Mouse (Mus musculus): ENCODE results near the gene Usp4. TPM values are rescaled to one million over a fixed set of nuclear protein-coding genes. Genes with fewer than 3 reads are reported as not detected.

Gene Usp4
- polyA plus RNA-seq, 1 experiment from 2014 or later: 113 TPM

GRCm38 (mm10) chr9:108404451-108404850 lies 56.8 kb downstream of the Usp4 start:
- Histone ChIP-seq H3K9me3 (ENCODE audit: low read depth, low read length) (no peaks in the 10 kb centered on the region), H3K4me1 (ENCODE audit: insufficient read depth) (no peaks in the 10 kb centered on the region; the same call in 1 of the 2 replicates), H3K36me3 (ENCODE audit: insufficient read depth) (no peaks in the 10 kb centered on the region; the same call in 1 of the 2 replicates), H3K27ac (ENCODE audit: low read depth) (no peak overlapping the region), H3K27me3 (ENCODE audit: insufficient read depth, low read length) (no peaks in the 10 kb centered on the region), H3K4me2 (no peak overlapping the region), H3K4me3 (ENCODE audit: low read depth, low read length) (no peak overlapping the region), H3K9ac (no peak overlapping the region)
- DNase-seq (no peak), ATAC-seq (ENCODE audit: insufficient read depth) (no peak)
- 72% methylated on average over 8 of the region's 8 CpGs for WGBS
- TF ChIP-seq CTCF (IDR thresholded peaks at IDR 0.05; ENCODE audit: low read depth): no peak

- DNase-seq: no peak
- H3K4me1 ChIP-seq (ENCODE audit: insufficient read depth): no peaks in the 10 kb centered on the region
- no peak overlapping the region for H3K4me3 ChIP-seq (ENCODE audit: low read depth, low read length)
- ATAC-seq (ENCODE audit: insufficient read depth): no peak
- H3K36me3 ChIP-seq (ENCODE audit: insufficient read depth): no peaks in the 10 kb centered on the region; the same call in 1 of the 2 replicates
- H3K27ac ChIP-seq (ENCODE audit: low read depth): no peak overlapping the region
- no peaks in the 10 kb centered on the region for H3K27me3 ChIP-seq (ENCODE audit: insufficient read depth, low read length)
- H3K9ac ChIP-seq: no peak overlapping the region
- H3K9me3 ChIP-seq (ENCODE audit: low read depth, low read length): no peaks in the 10 kb centered on the region
- H3K4me2 ChIP-seq: no peak overlapping the region
- no peak for TF ChIP-seq CTCF (IDR thresholded peaks at IDR 0.05; ENCODE audit: low read depth)
- 85% methylated on average over 4 of the region's 4 CpGs for WGBS
Measured at GRCm38 (mm10) chr9:108409535-108409934, 61.9 kb downstream of the Usp4 start.

- Histone ChIP-seq H3K4me3 (ENCODE audit: low read depth, low read length) (no peak overlapping the region), H3K27me3 (ENCODE audit: insufficient read depth, low read length) (no peaks in the 10 kb centered on the region), H3K4me1 (ENCODE audit: insufficient read depth) (no peaks in the 10 kb centered on the region), H3K9ac (no peak overlapping the region), H3K9me3 (ENCODE audit: low read depth, low read length) (no peaks in the 10 kb centered on the region), H3K4me2 (no peak overlapping the region), H3K27ac (ENCODE audit: low read depth) (no peak overlapping the region), H3K36me3 (ENCODE audit: insufficient read depth) (no peaks in the 10 kb centered on the region)
- WGBS: 78% methylated on average over 9 of the region's 9 CpGs
- TF ChIP-seq CTCF (IDR thresholded peaks at IDR 0.05; ENCODE audit: low read depth): no peak
- no peak for DNase-seq
- no peak for ATAC-seq (ENCODE audit: insufficient read depth)
Measured at GRCm38 (mm10) chr9:108411381-108411942, 63.8 kb downstream of the Usp4 start.

GRCm38 (mm10) chr9:108412221-108412620 lies 64.6 kb downstream of the Usp4 start:
- Histone ChIP-seq H3K36me3 (ENCODE audit: insufficient read depth) (no peaks in the 10 kb centered on the region), H3K4me2 (no peak overlapping the region), H3K4me3 (ENCODE audit: low read depth, low read length) (no peak overlapping the region), H3K9ac (no peak overlapping the region), H3K9me3 (ENCODE audit: low read depth, low read length) (no peaks in the 10 kb centered on the region), H3K4me1 (ENCODE audit: insufficient read depth) (no peaks in the 10 kb centered on the region), H3K27me3 (ENCODE audit: insufficient read depth, low read length) (no peaks in the 10 kb centered on the region), H3K27ac (ENCODE audit: low read depth) (no peak overlapping the region)
- ATAC-seq (ENCODE audit: insufficient read depth) (no peak), DNase-seq (peak; percentile 19)
- WGBS: 70% methylated on average over 1 of the region's 1 CpGs
- TF ChIP-seq CTCF (IDR thresholded peaks at IDR 0.05; ENCODE audit: low read depth): peak; percentile 32

GRCm38 (mm10) chr9:108428384-108428783 lies 80.7 kb downstream of the Usp4 start, which contains the start of gene Ccdc36:
Gene Ccdc36 (minus strand): TSS chr9:108428484.
- no peak for TF ChIP-seq CTCF (IDR thresholded peaks at IDR 0.05; ENCODE audit: low read depth)
- ATAC-seq (ENCODE audit: insufficient read depth) (no peak), DNase-seq (no peak)
- Histone ChIP-seq H3K27me3 (ENCODE audit: insufficient read depth, low read length) (no peaks in the 10 kb centered on the region), H3K9ac (no peak within 1 kb of the TSS), H3K36me3 (ENCODE audit: insufficient read depth) (no peaks in the 10 kb centered on the region), H3K9me3 (ENCODE audit: low read depth, low read length) (no peaks in the 10 kb centered on the region), H3K4me1 (ENCODE audit: insufficient read depth) (no peaks in the 10 kb centered on the region), H3K4me2 (no peak within 1 kb of the TSS), H3K27ac (ENCODE audit: low read depth) (no peak within 1 kb of the TSS), H3K4me3 (ENCODE audit: low read depth, low read length) (no peak within 1 kb of the TSS)

- Histone ChIP-seq H3K27me3 (ENCODE audit: insufficient read depth, low read length) (no peaks in the 10 kb centered on the region), H3K9me3 (ENCODE audit: low read depth, low read length) (no peaks in the 10 kb centered on the region), H3K4me1 (ENCODE audit: insufficient read depth) (no peaks in the 10 kb centered on the region), H3K4me3 (ENCODE audit: low read depth, low read length) (peak overlapping the region; percentile 35), H3K4me2 (peak overlapping the region; percentile 62), H3K36me3 (ENCODE audit: insufficient read depth) (no peaks in the 10 kb centered on the region), H3K9ac (peak overlapping the region; percentile 47), H3K27ac (ENCODE audit: low read depth) (no peak overlapping the region)
- DNase-seq: peak; percentile 81
- peak; percentile 82 for ATAC-seq (ENCODE audit: insufficient read depth)
- no peak for TF ChIP-seq CTCF (IDR thresholded peaks at IDR 0.05; ENCODE audit: low read depth)
- 40% methylated on average over 32 of the region's 32 CpGs for whole genome bisulfite sequencing
Measured at GRCm38 (mm10) chr9:108431431-108432067, 83.9 kb downstream of the Usp4 start.

GRCm38 (mm10) chr9:108436182-108436581 lies 88.5 kb downstream of the Usp4 start, which contains the start of gene BC048562:
Gene BC048562 (plus strand): TSS chr9:108436482.
- Histone ChIP-seq H3K27me3 (ENCODE audit: insufficient read depth, low read length) (no peaks in the 10 kb centered on the region), H3K27ac (ENCODE audit: low read depth) (no peak within 1 kb of the TSS), H3K4me2 (no peak within 1 kb of the TSS), H3K4me1 (ENCODE audit: insufficient read depth) (no peaks in the 10 kb centered on the region), H3K9me3 (ENCODE audit: low read depth, low read length) (no peaks in the 10 kb centered on the region), H3K4me3 (ENCODE audit: low read depth, low read length) (no peak within 1 kb of the TSS), H3K9ac (no peak within 1 kb of the TSS), H3K36me3 (ENCODE audit: insufficient read depth) (no peaks in the 10 kb centered on the region)
- DNase-seq (no peak), ATAC-seq (ENCODE audit: insufficient read depth) (no peak)
- TF ChIP-seq CTCF (IDR thresholded peaks at IDR 0.05; ENCODE audit: low read depth): no peak
- WGBS: 70% methylated on average over 3 of the region's 3 CpGs
